25 mouse cellular contexts compared by ENCODE assay signal in the genomic region with DNA sequence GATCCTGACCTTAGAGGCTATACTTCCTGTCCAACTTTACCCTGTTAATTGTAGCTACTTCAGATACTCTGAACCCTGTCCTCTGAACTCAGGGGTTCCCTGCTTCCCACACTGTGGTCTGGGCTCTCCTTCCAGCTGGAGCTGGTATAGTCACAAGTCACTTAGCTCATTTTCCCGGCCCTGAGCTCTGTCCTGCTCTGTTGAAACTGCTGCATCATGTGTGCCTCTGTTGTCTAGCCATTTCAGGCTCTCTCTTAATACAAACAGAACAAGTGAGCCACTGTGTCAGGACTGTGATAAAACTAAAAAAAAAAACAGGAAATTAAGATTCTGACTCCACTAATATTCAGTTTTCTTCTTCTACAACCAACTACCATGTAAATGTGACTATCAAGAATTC. TPM values are rescaled to one million over a fixed set of nuclear protein-coding genes. Genes with fewer than 3 reads are reported as not detected.
"Had no signal": no experiment of that assay in that cellular context is flagged by ENCODE, and none has a peak within 500 bp of the region (broad histone marks: within the 10 kb centered on the region; RNA-seq: fewer than 3 reads in every experiment).

No protein-coding gene starts in this region.

- H3K36me3 ChIP-seq: limb, embryonic 10.5 days; limb, embryonic 13.5 days; liver, embryonic 12.5 days; liver, embryonic 15.5 days; lung, embryonic 15.5 days; midbrain, embryonic 10.5 days; midbrain, embryonic 13.5 days; neural tube, embryonic 13.5 days had no signal

- H3K4me2 ChIP-seq: limb, embryonic 13.5 days; liver, embryonic 12.5 days; liver, embryonic 15.5 days; lung, embryonic 15.5 days; midbrain, embryonic 13.5 days; neural tube, embryonic 13.5 days had no signal

- H3K9me3 ChIP-seq: limb, embryonic 10.5 days; limb, embryonic 13.5 days; liver, embryonic 12.5 days; liver, embryonic 15.5 days; lung, embryonic 15.5 days; midbrain, embryonic 10.5 days; midbrain, embryonic 13.5 days; neural tube, embryonic 13.5 days had no signal

- H3K4me1 ChIP-seq: limb, embryonic 13.5 days; lung, embryonic 15.5 days; midbrain, embryonic 13.5 days; neural tube, embryonic 13.5 days had no signal

- H3K27me3 ChIP-seq: limb, embryonic 13.5 days; liver, embryonic 15.5 days; lung, embryonic 15.5 days; midbrain, embryonic 13.5 days; neural tube, embryonic 13.5 days had no signal

- H3K4me3 ChIP-seq: limb, embryonic 10.5 days; limb, embryonic 13.5 days; liver, embryonic 12.5 days; liver, embryonic 15.5 days; lung, embryonic 15.5 days; megakaryocyte, embryonic 14.5 days; midbrain, embryonic 10.5 days; midbrain, embryonic 13.5 days; myocyte; neural tube, embryonic 13.5 days had no signal

- ATAC-seq: liver, embryonic 12.5 days; midbrain, embryonic 13.5 days; midbrain, embryonic 16.5 days had no signal

- H3K27ac ChIP-seq: limb, embryonic 10.5 days; limb, embryonic 13.5 days; liver, embryonic 12.5 days; liver, embryonic 15.5 days; lung, embryonic 15.5 days; midbrain, embryonic 10.5 days; midbrain, embryonic 13.5 days; neural tube, embryonic 13.5 days; stomach, postnatal 0 days had no signal

- H3K9ac ChIP-seq: limb, embryonic 13.5 days; liver, embryonic 12.5 days; liver, embryonic 15.5 days; lung, embryonic 15.5 days; midbrain, embryonic 13.5 days; neural tube, embryonic 13.5 days had no signal

- DNase-seq: liver; lung, adult 18-20 months; lung, postnatal 10 days; lung, postnatal 36 days; retina, postnatal 1 day; thymus, adult 2 months; thymus, postnatal 14 days; thymus, postnatal 4 days had no signal

RNA-seq across cellular contexts. Expression of a gene that starts 10.1 kb away (rescaled TPM):
- total RNA-seq: layer of hippocampus, adult 18-20 months; layer of hippocampus, postnatal 14 days; left cerebral cortex, adult 8-10 months; left cerebral cortex, postnatal 25 days; monocyte, adult 5-6 weeks had no signal
